Mouse (Mus musculus) ES-E14 (cell line): ENCODE measurements at regions not wholly inside any gene's neighbourhood (a gene's known extent, or its start where the extent isn't known, plus 50 kb on each side); places are given as distances from the start of the nearest gene placed in this dataset.

Experiments used
- DNase-seq: peaks from one replicate; pipeline ENCODE4 v3.0.0-alpha.2; 2013; ENCODE audit warnings: low read depth, low spot score
- H3K27ac ChIP-seq: 2 replicates; pipeline ENCODE4 v1.5.1; 2012; ENCODE audit warnings: low read depth, mild to moderate bottlenecking, low read length, moderate library complexity, mixed read lengths; ENCODE audit not compliant: poor library complexity, insufficient read depth, severe bottlenecking
- H3K36me3 ChIP-seq: 2 replicates; pipeline ENCODE4 v1.6.1; 2012; ENCODE audit warnings: mild to moderate bottlenecking, low read length, moderate library complexity, mixed read lengths; ENCODE audit not compliant: control insufficient read depth, poor library complexity, insufficient read depth, severe bottlenecking
- H3K4me1 ChIP-seq, 2 experiments: fragments of 150-350 bp in 1 of 2; sonication (generic) in 1 of 2; 2 replicates each; pipeline ENCODE4 v1.6.1; 2012; ENCODE audit warnings: low read length in 2 of 2, mild to moderate bottlenecking in 1 of 2, mixed read lengths in 1 of 2; ENCODE audit not compliant: control insufficient read depth in 2 of 2, insufficient read depth in 2 of 2, poor library complexity in 1 of 2
- H3K4me3 ChIP-seq, 2 experiments: fragments of 150-350 bp in 1 of 2; sonication (generic) in 1 of 2; 2 replicates each; pipeline ENCODE4 v1.5.1; 2012; ENCODE audit warnings: low read length in 2 of 2, low read depth in 1 of 2, mild to moderate bottlenecking in 1 of 2, mixed read lengths in 1 of 2; ENCODE audit not compliant: insufficient read depth in 1 of 2, poor library complexity in 1 of 2, severe bottlenecking in 1 of 2
- H3K9ac ChIP-seq: 2 replicates; pipeline ENCODE4 v1.6.1; 2012; ENCODE audit warnings: low read depth, mild to moderate bottlenecking, low read length, mixed read lengths; ENCODE audit not compliant: poor library complexity, insufficient read depth, severe bottlenecking
- H3K9me3 ChIP-seq: fragments of 150-350 bp; sonication (generic); 2 replicates; pipeline ENCODE4 v1.6.1; 2012; ENCODE audit warnings: low read depth, mild to moderate bottlenecking, low read length; ENCODE audit not compliant: control insufficient read depth, insufficient read depth
- CHD2 ChIP-seq: IDR thresholded peaks from 2 replicates; pipeline ENCODE4 v1.6.1; 2014; ENCODE audit warnings: mild to moderate bottlenecking, low read depth, low read length, inconsistent platforms
- HCFC1 ChIP-seq: IDR thresholded peaks from 2 replicates; pipeline ENCODE4 v1.6.1; 2012; ENCODE audit warnings: low read length, inconsistent platforms, borderline replicate concordance; ENCODE audit not compliant: insufficient read depth
- MAFK ChIP-seq: IDR thresholded peaks from 2 replicates; pipeline ENCODE4 v1.6.1; 2014; ENCODE audit warnings: mild to moderate bottlenecking, low read depth, low read length, inconsistent platforms; ENCODE audit not compliant: insufficient read depth
- ZC3H11A ChIP-seq: IDR thresholded peaks from 2 replicates; pipeline ENCODE4 v1.6.1; 2012; ENCODE audit warnings: low read depth, mild to moderate bottlenecking, inconsistent platforms, low read length, borderline replicate concordance
- ZNF384 ChIP-seq: IDR thresholded peaks from 2 replicates; pipeline ENCODE4 v1.6.1; 2012; ENCODE audit warnings: low read depth, low read length, inconsistent platforms
- in situ Hi-C, 2 experiments: fragments of 600-800 bp; cut with MboI; formaldehyde crosslinking; loops; one replicate each; pipeline ENCODE4 v1.15.1; 2025; ENCODE audit warnings: low sequenced_read_pairs in 2 of 2, inconsistent platforms in 1 of 2; ENCODE audit not compliant: unreplicated experiment in 2 of 2

- Histone ChIP-seq H3K9ac (no peak overlapping the region), H3K9me3 (no peaks in the 10 kb centered on the region), H3K36me3 (no peaks in the 10 kb centered on the region), H3K4me3 (no peak overlapping the region), H3K27ac (no peak overlapping the region), H3K4me1 (no peaks in the 10 kb centered on the region)
- TF ChIP-seq CHD2 (no peak), HCFC1 (no peak), ZNF384 (no peak), MAFK (no peak)
- in situ Hi-C loops, result no loop called here
- no peak for DNase-seq
These were observed 820.7 kb upstream of the Nrxn1 start for GRCm38 (mm10) chr17:91913556-91913955.

DNA sequence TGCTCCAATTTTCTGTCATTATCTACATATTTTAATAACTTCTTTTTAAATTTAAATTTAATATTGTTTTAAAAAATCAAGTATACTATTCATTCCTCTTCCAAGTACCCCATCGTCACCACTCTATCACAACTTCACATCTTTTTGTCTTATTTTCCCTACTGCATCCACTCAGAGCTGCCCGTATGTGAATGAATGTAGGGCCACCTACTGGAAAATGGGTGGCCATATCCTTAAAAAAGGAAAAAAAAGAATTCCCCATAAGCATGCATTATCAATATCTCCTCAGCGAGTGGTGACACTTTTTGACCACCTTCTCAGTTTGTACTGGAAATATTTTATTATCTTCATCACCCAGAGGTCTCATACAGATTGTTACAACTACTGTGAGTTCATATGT lies 810.2 kb upstream of the Nrxn1 start:
- H3K27ac ChIP-seq, result no peak overlapping the region
- no peaks in the 10 kb centered on the region for H3K4me1 ChIP-seq
- no peak for DNase-seq
- H3K4me3 ChIP-seq, result no peak overlapping the region
- H3K36me3 ChIP-seq, result no peaks in the 10 kb centered on the region
- in situ Hi-C loops, result no loop called here
- no peak overlapping the region for H3K9ac ChIP-seq
- TF ChIP-seq CHD2 (no peak), ZC3H11A (no peak), MAFK (no peak), HCFC1 (no peak), ZNF384 (no peak)
- H3K9me3 ChIP-seq, result no peaks in the 10 kb centered on the region

DNA sequence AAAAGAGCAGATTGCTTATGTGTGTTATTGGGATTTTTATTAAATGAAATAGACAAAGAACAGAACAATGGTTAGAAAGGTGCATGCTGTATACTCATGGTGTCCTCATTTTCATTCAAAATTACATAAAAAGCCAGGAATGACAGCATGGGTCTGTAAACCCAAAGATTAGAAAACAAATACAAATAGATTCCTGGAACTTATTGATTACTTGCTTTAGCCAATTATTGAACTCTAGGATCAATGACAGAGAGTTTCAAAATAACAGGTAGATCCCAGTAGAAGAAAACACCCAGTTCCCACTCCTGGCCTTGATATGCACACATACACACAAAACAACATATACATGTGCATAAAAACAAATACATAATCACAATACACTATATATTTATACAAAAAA lies 782.4 kb upstream of the Nrxn1 start:
- no peaks in the 10 kb centered on the region for H3K36me3 ChIP-seq
- H3K4me1 ChIP-seq, result no peaks in the 10 kb centered on the region
- H3K9me3 ChIP-seq, result no peaks in the 10 kb centered on the region
- H3K9ac ChIP-seq, result no peak overlapping the region
- no peak for TF ChIP-seq CHD2
- TF ChIP-seq ZC3H11A, result no peak
- no peak for TF ChIP-seq HCFC1
- TF ChIP-seq ZNF384, result no peak
- TF ChIP-seq MAFK, result no peak
- in situ Hi-C loops, result no loop called here
- no peak for DNase-seq
- H3K27ac ChIP-seq, result no peak overlapping the region
- H3K4me3 ChIP-seq, result no peak overlapping the region

- peak; percentile 8 for DNase-seq
- no peak overlapping the region for H3K4me3 ChIP-seq
- H3K27ac ChIP-seq, result no peak overlapping the region
- H3K36me3 ChIP-seq, result no peaks in the 10 kb centered on the region
- H3K9me3 ChIP-seq, result no peaks in the 10 kb centered on the region
- no peak for TF ChIP-seq HCFC1
- TF ChIP-seq ZNF384, result no peak
- no peak for TF ChIP-seq ZC3H11A
- in situ Hi-C loops, result no loop called here
- no peak overlapping the region for H3K9ac ChIP-seq
- H3K4me1 ChIP-seq, result no peaks in the 10 kb centered on the region
These were observed 769.3 kb upstream of the Nrxn1 start for GRCm38 (mm10) chr17:91862152-91862551.
